Mouse (Mus musculus) lung, adult 2 months (tissue): Measurements from ENCODE around the gene Tnip3. TPM values are rescaled to one million over a fixed set of nuclear protein-coding genes. Genes with fewer than 3 reads are reported as not detected.

ENCODE experiments used
- DNase-seq: peaks from one replicate; pipeline ENCODE4 v3.0.0; 2022
- H3K4me1 ChIP-seq: fragments of 200-500 bp; 2 replicates; pipeline ENCODE4 v1.6.1; 2011; ENCODE audit warnings: low read length; ENCODE audit not compliant: control insufficient read depth, insufficient read depth
- H3K4me3 ChIP-seq: fragments of 200-500 bp; replicated peaks from 2 replicates; pipeline ENCODE3; 2011; ENCODE audit warnings: low read depth, mild to moderate bottlenecking, control low read depth, low read length; ENCODE audit errors: extremely low read depth
- CTCF ChIP-seq: fragments of 200-500 bp; IDR thresholded peaks from 2 replicates; pipeline ENCODE4 v1.5.1; 2011; ENCODE audit warnings: mild to moderate bottlenecking, low read length, control low read depth; ENCODE audit not compliant: insufficient read depth
- POLR2A ChIP-seq: fragments of 200-500 bp; IDR thresholded peaks from 2 replicates; pipeline ENCODE4 v1.6.1; 2011; ENCODE audit warnings: low read depth, mild to moderate bottlenecking, control low read depth, low read length, borderline replicate concordance; ENCODE audit errors: extremely low read depth
- WGBS: fragments of 180-500 bp; shearing (Covaris S2); methylation state at CpG from one replicate; pipeline ENCODE4 v1.1.7; 2018; 5-methylcytosine and 5-hydroxymethylcytosine counted together
- polyA plus RNA-seq: library from polyadenylated mRNA; depleted of rRNA; stranded (reverse); fragments of >200 nt; gene quantifications from 2 replicates; pipeline ENCODE4 v1.2.3, GENCODE M21; 2012; rRNA removed

The Tnip3 gene
- 0.42 and 0.79 TPM in 2 replicates for polyA plus RNA-seq

DNA sequence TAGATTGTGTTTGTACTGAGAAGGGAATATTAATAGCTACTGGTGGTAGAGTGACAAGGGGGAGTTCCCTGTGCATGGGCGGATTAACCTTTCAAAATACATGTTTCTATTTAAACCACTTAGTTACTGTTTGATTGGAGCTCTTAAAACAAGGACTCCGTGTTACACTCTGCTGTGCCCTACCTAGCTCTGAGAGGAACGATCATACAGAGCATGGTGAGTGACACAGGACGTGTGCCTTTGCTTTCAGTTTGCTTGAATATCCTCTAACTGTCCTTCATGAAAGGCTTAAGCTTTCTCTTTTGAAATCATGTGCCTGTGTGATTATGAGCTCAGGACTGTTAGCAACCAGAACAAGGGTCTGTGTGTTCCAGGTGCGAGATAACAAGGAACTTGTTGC is at the start of gene Tnip3:
TSS of gene Tnip3 (plus strand) at position 122 of the 400 bp plus-strand sequence.
- DNase-seq, result no peak
- H3K4me3 ChIP-seq, result peak within 1 kb of the TSS; percentile 23
- 59% methylated on average over 5 of the region's 5 CpGs for WGBS
- H3K4me1 ChIP-seq, result no peaks in the 10 kb centered on the region
- TF ChIP-seq CTCF (no peak), POLR2A (no peak)

DNA sequence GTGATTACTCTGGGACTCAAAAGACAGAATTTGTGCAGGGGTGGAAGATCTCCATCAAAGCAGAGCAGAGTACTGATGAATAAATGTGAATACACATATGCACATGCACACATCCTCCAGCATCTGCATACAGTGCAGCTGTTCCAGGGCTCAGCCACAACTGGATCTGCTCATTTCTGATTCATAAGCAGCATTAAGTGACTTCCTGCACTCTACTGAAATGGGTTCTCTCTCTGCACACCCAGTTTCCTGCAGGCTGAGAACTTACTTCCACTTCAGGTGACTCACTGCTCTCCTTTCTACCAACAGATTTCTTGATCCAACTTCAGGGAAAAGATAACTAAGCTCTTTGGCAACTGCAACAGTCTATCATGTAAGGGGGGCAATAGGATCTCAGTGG is 26.3 kb upstream of the Tnip3 start:
- no peaks in the 10 kb centered on the region for H3K4me1 ChIP-seq
- DNase-seq, result no peak
- no peak overlapping the region for H3K4me3 ChIP-seq

DNA sequence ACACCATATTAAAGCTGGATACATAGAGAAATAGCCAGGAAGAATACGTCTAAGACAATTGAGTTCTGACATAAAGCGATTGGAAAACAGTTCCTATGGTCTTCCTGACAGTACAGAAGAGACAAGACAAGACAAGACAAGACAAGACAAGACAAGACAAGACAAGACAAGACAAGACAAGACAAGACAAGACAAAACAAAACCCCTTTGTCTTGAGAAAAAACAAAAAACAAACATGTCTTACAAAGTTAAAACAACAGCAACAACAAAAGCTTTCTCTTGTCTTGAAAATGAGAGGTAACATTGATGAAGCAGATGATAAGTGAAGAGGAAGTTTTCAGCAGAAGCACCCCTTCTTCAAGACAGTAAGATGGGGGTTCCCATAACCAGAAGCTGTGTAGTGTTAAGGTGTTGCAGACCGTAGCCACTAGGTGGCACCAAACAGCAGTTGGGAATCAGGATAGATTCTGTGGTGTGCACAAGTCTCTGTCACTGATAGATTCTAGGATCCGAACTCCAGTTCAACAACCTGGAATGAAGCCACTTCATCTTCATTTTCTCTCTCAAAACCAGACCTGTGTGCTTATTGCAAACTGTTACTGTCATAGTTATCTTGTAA is 15.0 kb upstream of the Tnip3 start:
- TF ChIP-seq CTCF, result peak; percentile 67; the same call in 1 of the 2 replicates
- no peak for TF ChIP-seq POLR2A
- WGBS, result 42% methylated on average over 4 of the region's 4 CpGs
- no peaks in the 10 kb centered on the region for H3K4me1 ChIP-seq
- H3K4me3 ChIP-seq, result no peak overlapping the region
- DNase-seq, result peak; percentile 53

More for the DNA sequence above, 26.3 kb upstream of the Tnip3 start:
- no peak for TF ChIP-seq CTCF
- no peak for TF ChIP-seq POLR2A

- H3K4me3 ChIP-seq, result no peak overlapping the region
- no peaks in the 10 kb centered on the region for H3K4me1 ChIP-seq
- 89% methylated on average over 3 of the region's 3 CpGs for WGBS
- TF ChIP-seq POLR2A, result no peak
- no peak for DNase-seq
These were observed 11.3 kb upstream of the Tnip3 start for GRCm38 (mm10) chr6:65513813-65514212.

- WGBS, result 61% methylated on average over 8 of the region's 8 CpGs
- DNase-seq, result no peak
- no peak for TF ChIP-seq CTCF
- TF ChIP-seq POLR2A, result no peak
These were observed 8.4 kb upstream of the Tnip3 start for GRCm38 (mm10) chr6:65516759-65517158.

GRCm38 (mm10) chr6:65520821-65521220 is 4.3 kb upstream of the Tnip3 start:
- WGBS, result 75% methylated on average over 3 of the region's 3 CpGs
- DNase-seq, result no peak

More at GRCm38 (mm10) chr6:65516759-65517158, 8.4 kb upstream of the Tnip3 start:
- Histone ChIP-seq H3K4me3 (peak overlapping the region; percentile 19), H3K4me1 (no peaks in the 10 kb centered on the region)

GRCm38 (mm10) chr6:65527892-65528291 is 2.8 kb downstream of the Tnip3 start:
- DNase-seq, result no peak
- TF ChIP-seq CTCF (no peak), POLR2A (no peak)
- Histone ChIP-seq H3K4me3 (no peak overlapping the region), H3K4me1 (no peaks in the 10 kb centered on the region)
- 33% methylated on average over 1 of the region's 1 CpGs for WGBS

More at GRCm38 (mm10) chr6:65520821-65521220, 4.3 kb upstream of the Tnip3 start:
- Histone ChIP-seq H3K4me1 (no peaks in the 10 kb centered on the region), H3K4me3 (no peak overlapping the region)
- TF ChIP-seq CTCF, result no peak
- TF ChIP-seq POLR2A, result no peak

DNA sequence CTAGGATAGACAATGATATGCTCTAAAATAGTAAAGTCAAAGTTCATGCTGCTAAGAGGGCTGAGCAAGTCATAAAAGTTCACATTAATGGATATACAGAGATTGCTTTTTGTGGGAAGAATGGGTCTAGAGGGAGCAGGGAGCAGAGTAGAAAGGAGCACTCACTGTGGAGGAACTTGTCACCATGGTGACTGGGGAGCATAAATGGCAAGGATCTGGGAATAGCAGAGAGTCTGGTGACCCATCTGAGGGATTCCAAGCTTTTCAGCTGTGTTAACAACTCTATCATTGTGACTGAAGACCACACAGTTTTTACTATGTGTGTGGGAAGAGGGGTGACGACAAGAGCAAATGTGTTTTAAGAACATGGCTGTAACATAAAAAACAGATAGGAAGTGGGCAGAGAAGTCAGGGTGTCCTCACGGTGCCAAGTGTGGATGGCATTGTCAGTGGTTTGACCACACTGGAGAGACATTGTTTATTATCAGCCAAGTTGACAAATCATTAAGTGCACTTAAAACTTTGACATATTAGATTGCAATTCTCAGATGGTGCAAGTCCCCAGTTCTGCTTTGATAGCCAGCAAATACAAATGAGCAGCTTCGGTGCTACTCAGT is 6.2 kb downstream of the Tnip3 start:
- Histone ChIP-seq H3K4me1 (no peaks in the 10 kb centered on the region), H3K4me3 (no peak overlapping the region)
- 61% methylated on average over 3 of the region's 3 CpGs for WGBS
- no peak for DNase-seq
- no peak for TF ChIP-seq CTCF
- no peak for TF ChIP-seq POLR2A

GRCm38 (mm10) chr6:65533687-65534086 is 8.6 kb downstream of the Tnip3 start:
- WGBS, result 79% methylated on average over 1 of the region's 1 CpGs
- DNase-seq, result no peak
- TF ChIP-seq POLR2A (no peak), CTCF (no peak)
- Histone ChIP-seq H3K4me3 (no peak overlapping the region), H3K4me1 (no peaks in the 10 kb centered on the region)

GRCm38 (mm10) chr6:65537327-65537884 is 12.3 kb downstream of the Tnip3 start:
- 50% methylated on average over 5 of the region's 5 CpGs for WGBS
- TF ChIP-seq CTCF (no peak), POLR2A (no peak)
- DNase-seq, result no peak
- no peak overlapping the region for H3K4me3 ChIP-seq
- no peaks in the 10 kb centered on the region for H3K4me1 ChIP-seq
